Mouse (Mus musculus) stomach, postnatal 0 days (tissue): ENCODE data around the gene Csrnp2.

Source experiments
- CTCF ChIP-seq: IDR thresholded peaks from 2 replicates; pipeline ENCODE4 v1.5.1; 2016; ENCODE audit warnings: antibody characterized with exemption, low read depth, mild to moderate bottlenecking, moderate library complexity
- EP300 ChIP-seq: optimal IDR thresholded peaks from 2 replicates; pipeline ENCODE3; 2016; ENCODE audit warnings: antibody characterized with exemption

- no peak for TF ChIP-seq EP300
- TF ChIP-seq CTCF, result no peak
Observed at GRCm38 (mm10) chr15:100461646-100462045, 33.6 kb downstream of the Csrnp2 start.
